Mouse (Mus musculus) testis, adult 2 months (tissue): ENCODE measurements around the gene Olfr902.

ENCODE experiments used
- CTCF ChIP-seq: fragments of 200-500 bp; IDR thresholded peaks from 2 replicates; pipeline ENCODE4 v1.5.1; 2012; ENCODE audit warnings: low read depth, mild to moderate bottlenecking, inconsistent platforms, low read length, moderate library complexity; ENCODE audit not compliant: control insufficient read depth, insufficient read depth, insufficient replicate concordance
- POLR2A ChIP-seq: fragments of 200-500 bp; IDR thresholded peaks from 2 replicates; pipeline ENCODE4 v1.6.1; 2012; ENCODE audit warnings: low read depth, mild to moderate bottlenecking, inconsistent platforms, low read length, moderate library complexity; ENCODE audit not compliant: control insufficient read depth

GRCm38 (mm10) chr9:38401398-38401797 is 46.1 kb upstream of the Olfr902 start, which contains the start of gene Olfr147:
- TF ChIP-seq CTCF (no peak), POLR2A (no peak)
